Mouse (Mus musculus): ENCODE data around the gene Lpar6. TPM values are rescaled to one million over a fixed set of nuclear protein-coding genes. Genes with fewer than 3 reads are reported as not detected.

Gene Lpar6
- total and polyA plus RNA-seq, 3 experiments = 0.05 to 4.5 (median 2.0) TPM

DNA sequence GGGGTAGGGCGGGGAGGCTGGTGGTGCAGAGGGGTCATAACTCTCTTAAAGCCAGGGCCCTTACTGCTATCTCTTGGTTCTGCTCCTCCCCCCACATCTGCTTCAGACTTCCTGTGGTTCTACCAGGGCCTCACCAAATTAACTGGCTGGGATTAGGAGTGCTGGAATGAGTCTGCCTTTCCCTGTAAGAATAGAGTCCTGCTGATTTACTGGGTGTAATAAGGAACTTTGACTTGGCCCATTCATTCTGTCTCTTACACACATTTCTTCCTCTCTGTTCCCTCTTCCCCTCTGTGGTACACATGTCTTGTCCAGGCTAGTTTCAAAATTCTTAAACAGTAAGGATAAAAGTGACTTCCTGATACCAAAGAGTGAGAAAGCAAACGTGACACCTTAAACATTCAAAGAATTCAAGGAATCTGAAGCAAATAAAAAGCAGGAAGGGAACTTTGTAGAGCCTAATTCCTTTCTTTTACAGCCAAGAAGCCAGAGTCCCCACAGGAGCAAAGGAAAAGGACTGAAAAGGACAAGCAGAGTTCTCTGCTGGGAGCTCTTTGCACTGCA, 3.1 kb upstream of the Lpar6 start:
- ATAC-seq (ENCODE audit: extremely low read depth, insufficient number of reproducible peaks, low FRiP score, poor library complexity, severe bottlenecking) (no peak), DNase-seq (ENCODE audit: low spot score) (no peak)
- Histone ChIP-seq H3K27me3 (ENCODE audit: insufficient read depth, low read length) (no peaks in the 10 kb centered on the region), H3K9me3 (replicated peaks) (no peaks in the 10 kb centered on the region), H3K36me3 (replicated peaks) (peaks cover 42% of the 10 kb centered on the region), H3K4me1 (ENCODE audit: insufficient read depth, low read depth, low read length) (peaks cover 26% of the 10 kb centered on the region), H3K4me3 (ENCODE audit: low read depth, low read length) (no peak overlapping the region)
- no peak for TF ChIP-seq CTCF (IDR thresholded peaks at IDR 0.05; ENCODE audit: low read depth, low read length)
- no peak for TF ChIP-seq POLR2AphosphoS5 (IDR thresholded peaks at IDR 0.05; ENCODE audit: insufficient replicate concordance, low read depth, low read length)
- TF ChIP-seq GATA2 (IDR thresholded peaks at IDR 0.05; ENCODE audit: borderline replicate concordance, low read depth, low read length) = no peak
- TF ChIP-seq TAL1 (conservative IDR thresholded peaks at IDR 0.05; ENCODE audit: low read depth, low read length) = no peak
- no peak for TF ChIP-seq GATA1 (IDR thresholded peaks at IDR 0.05; ENCODE audit: borderline replicate concordance, low read length)

DNA sequence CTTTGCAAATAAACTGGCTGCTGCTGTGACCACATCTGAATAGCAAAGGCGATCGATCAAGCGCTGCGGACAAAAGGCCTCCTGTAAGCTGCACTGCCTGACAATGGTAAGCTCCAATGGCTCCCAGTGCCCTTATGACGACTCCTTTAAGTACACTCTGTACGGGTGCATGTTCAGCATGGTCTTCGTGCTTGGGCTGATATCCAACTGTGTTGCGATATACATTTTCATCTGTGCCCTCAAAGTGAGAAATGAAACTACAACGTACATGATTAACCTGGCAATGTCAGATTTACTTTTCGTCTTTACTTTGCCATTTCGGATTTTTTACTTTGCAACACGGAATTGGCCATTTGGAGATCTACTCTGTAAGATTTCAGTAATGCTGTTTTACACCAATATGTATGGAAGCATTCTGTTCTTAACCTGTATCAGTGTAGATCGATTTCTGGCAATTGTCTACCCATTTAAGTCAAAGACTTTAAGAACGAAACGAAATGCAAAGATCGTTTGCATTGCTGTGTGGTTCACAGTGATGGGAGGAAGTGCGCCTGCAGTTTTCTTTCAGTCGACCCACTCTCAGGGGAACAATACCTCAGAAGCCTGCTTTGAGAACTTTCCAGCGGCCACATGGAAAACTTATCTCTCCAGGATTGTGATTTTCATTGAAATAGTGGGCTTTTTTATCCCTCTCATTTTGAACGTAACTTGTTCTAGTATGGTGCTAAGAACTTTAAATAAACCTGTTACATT, 979 bp downstream of the Lpar6 start:
- Histone ChIP-seq H3K4me3 (ENCODE audit: low read depth, low read length) (peak overlapping the region; percentile 68), H3K4me1 (ENCODE audit: insufficient read depth, low read depth, low read length) (peaks cover 26% of the 10 kb centered on the region), H3K27me3 (ENCODE audit: insufficient read depth, low read length) (no peaks in the 10 kb centered on the region), H3K36me3 (replicated peaks) (peaks cover 27% of the 10 kb centered on the region), H3K9me3 (replicated peaks) (no peaks in the 10 kb centered on the region)
- ATAC-seq (ENCODE audit: extremely low read depth, insufficient number of reproducible peaks, low FRiP score, poor library complexity, severe bottlenecking) (0 out of 2 replicates have a peak, but pooled peaks have one; percentile 50), DNase-seq (ENCODE audit: low spot score) (no peak)
- no peak for TF ChIP-seq POLR2AphosphoS5 (IDR thresholded peaks at IDR 0.05; ENCODE audit: insufficient replicate concordance, low read depth, low read length)
- TF ChIP-seq TAL1 (conservative IDR thresholded peaks at IDR 0.05; ENCODE audit: low read depth, low read length) = no peak
- TF ChIP-seq GATA2 (IDR thresholded peaks at IDR 0.05; ENCODE audit: borderline replicate concordance, low read depth, low read length) = no peak
- no peak for TF ChIP-seq GATA1 (IDR thresholded peaks at IDR 0.05; ENCODE audit: borderline replicate concordance, low read length)
- TF ChIP-seq CTCF (IDR thresholded peaks at IDR 0.05; ENCODE audit: low read depth, low read length) = no peak

DNA sequence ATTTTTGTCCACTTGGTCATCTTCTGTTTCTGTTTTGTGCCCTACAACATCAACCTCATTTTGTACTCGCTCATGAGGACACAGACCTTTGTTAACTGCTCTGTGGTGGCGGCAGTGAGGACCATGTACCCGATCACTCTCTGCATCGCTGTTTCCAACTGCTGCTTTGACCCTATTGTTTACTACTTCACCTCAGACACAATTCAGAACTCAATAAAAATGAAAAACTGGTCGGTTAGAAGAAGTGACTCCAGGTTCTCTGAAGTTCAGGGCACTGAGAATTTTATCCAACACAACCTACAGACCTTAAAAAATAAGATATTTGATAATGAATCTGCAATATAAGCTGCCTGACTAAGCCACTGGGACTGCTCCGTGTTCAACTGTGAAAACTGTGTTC, 1.6 kb downstream of the Lpar6 start:
- no peak; the same call in 1 of the 2 replicates for ATAC-seq (ENCODE audit: extremely low read depth, insufficient number of reproducible peaks, low FRiP score, poor library complexity, severe bottlenecking)
- DNase-seq (ENCODE audit: low spot score) = no peak

DNA sequence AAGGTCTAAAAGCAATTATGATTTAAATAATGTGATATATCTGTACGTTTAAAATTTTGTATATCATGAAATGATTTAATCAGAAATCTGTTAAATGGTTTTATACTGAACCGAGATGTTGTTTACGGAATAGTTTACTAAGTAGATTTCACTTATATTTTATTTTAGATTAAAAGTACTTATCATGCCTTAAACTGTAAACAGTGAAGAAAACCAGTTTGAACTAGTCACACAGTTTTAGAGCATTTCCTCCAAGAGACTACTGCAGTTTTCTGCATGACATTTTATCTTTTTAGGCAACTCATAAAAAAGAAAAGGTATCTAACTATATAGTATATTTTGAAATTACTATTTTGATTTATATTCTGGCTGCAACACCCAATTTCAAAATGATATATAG, 2.2 kb downstream of the Lpar6 start:
- ATAC-seq (ENCODE audit: extremely low read depth, insufficient number of reproducible peaks, low FRiP score, poor library complexity, severe bottlenecking) = no peak
- Histone ChIP-seq H3K4me3 (ENCODE audit: low read depth, low read length) (no peak overlapping the region), H3K9me3 (replicated peaks) (no peaks in the 10 kb centered on the region), H3K4me1 (ENCODE audit: insufficient read depth, low read depth, low read length) (peaks cover 17% of the 10 kb centered on the region), H3K36me3 (replicated peaks) (peaks cover 30% of the 10 kb centered on the region), H3K27me3 (ENCODE audit: insufficient read depth, low read length) (no peaks in the 10 kb centered on the region)
- TF ChIP-seq GATA2 (IDR thresholded peaks at IDR 0.05; ENCODE audit: borderline replicate concordance, low read depth, low read length) (no peak), POLR2AphosphoS5 (IDR thresholded peaks at IDR 0.05; ENCODE audit: insufficient replicate concordance, low read depth, low read length) (no peak), TAL1 (conservative IDR thresholded peaks at IDR 0.05; ENCODE audit: low read depth, low read length) (no peak), GATA1 (IDR thresholded peaks at IDR 0.05; ENCODE audit: borderline replicate concordance, low read length) (no peak), CTCF (IDR thresholded peaks at IDR 0.05; ENCODE audit: low read depth, low read length) (no peak)
- no peak for DNase-seq (ENCODE audit: low spot score)

More for the DNA sequence above, 1.6 kb downstream of the Lpar6 start:
- Histone ChIP-seq H3K4me3 (ENCODE audit: low read depth, low read length) (peak overlapping the region; percentile 68), H3K27me3 (ENCODE audit: insufficient read depth, low read length) (no peaks in the 10 kb centered on the region), H3K9me3 (replicated peaks) (no peaks in the 10 kb centered on the region), H3K4me1 (ENCODE audit: insufficient read depth, low read depth, low read length) (peaks cover 22% of the 10 kb centered on the region), H3K36me3 (replicated peaks) (peaks cover 30% of the 10 kb centered on the region)
- TF ChIP-seq CTCF (IDR thresholded peaks at IDR 0.05; ENCODE audit: low read depth, low read length) = no peak
- no peak for TF ChIP-seq POLR2AphosphoS5 (IDR thresholded peaks at IDR 0.05; ENCODE audit: insufficient replicate concordance, low read depth, low read length)
- TF ChIP-seq GATA1 (IDR thresholded peaks at IDR 0.05; ENCODE audit: borderline replicate concordance, low read length) = no peak
- TF ChIP-seq TAL1 (conservative IDR thresholded peaks at IDR 0.05; ENCODE audit: low read depth, low read length) = no peak
- TF ChIP-seq GATA2 (IDR thresholded peaks at IDR 0.05; ENCODE audit: borderline replicate concordance, low read depth, low read length) = no peak

DNA sequence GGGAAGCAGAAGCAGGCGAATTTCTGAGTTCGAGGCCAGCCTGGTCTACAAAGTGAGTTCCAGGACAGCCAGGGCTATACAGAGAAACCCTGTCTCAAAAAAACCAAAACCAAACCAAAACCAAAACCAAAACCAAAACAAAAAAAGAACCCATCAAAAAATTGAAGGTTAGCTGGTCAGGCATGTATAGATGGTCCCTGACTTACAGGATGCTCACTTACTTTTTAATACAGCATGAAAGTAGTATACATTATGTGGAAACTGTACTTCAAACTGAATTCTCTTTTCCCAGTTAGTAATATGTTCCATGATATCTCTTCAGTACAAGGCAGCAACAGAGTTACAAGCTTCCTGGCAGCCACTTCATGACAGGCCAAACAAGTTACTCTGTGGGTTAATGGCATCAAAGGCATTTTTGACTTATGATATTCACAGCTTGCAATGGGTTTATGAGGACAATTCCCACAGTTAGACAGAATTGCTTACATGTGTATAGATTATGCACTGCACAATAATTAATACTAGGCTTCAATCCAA, 6.4 kb downstream of the Lpar6 start:
- no peaks in the 10 kb centered on the region for H3K9me3 ChIP-seq (replicated peaks)
- H3K4me3 ChIP-seq (ENCODE audit: low read depth, low read length) = no peak overlapping the region
- H3K4me1 ChIP-seq (ENCODE audit: insufficient read depth, low read depth, low read length) = peaks cover 3% of the 10 kb centered on the region; the same call in 1 of the 2 replicates
- peaks cover 51% of the 10 kb centered on the region for H3K36me3 ChIP-seq (replicated peaks)
- H3K27me3 ChIP-seq (ENCODE audit: insufficient read depth, low read length) = no peaks in the 10 kb centered on the region
- TF ChIP-seq POLR2AphosphoS5 (IDR thresholded peaks at IDR 0.05; ENCODE audit: insufficient replicate concordance, low read depth, low read length) = no peak
- TF ChIP-seq GATA2 (IDR thresholded peaks at IDR 0.05; ENCODE audit: borderline replicate concordance, low read depth, low read length) = no peak
- no peak for TF ChIP-seq GATA1 (IDR thresholded peaks at IDR 0.05; ENCODE audit: borderline replicate concordance, low read length)
- TF ChIP-seq CTCF (IDR thresholded peaks at IDR 0.05; ENCODE audit: low read depth, low read length) = no peak
- TF ChIP-seq TAL1 (conservative IDR thresholded peaks at IDR 0.05; ENCODE audit: low read depth, low read length) = no peak
- DNase-seq (ENCODE audit: low spot score) (no peak), ATAC-seq (ENCODE audit: extremely low read depth, insufficient number of reproducible peaks, low FRiP score, poor library complexity, severe bottlenecking) (no peak)

DNA sequence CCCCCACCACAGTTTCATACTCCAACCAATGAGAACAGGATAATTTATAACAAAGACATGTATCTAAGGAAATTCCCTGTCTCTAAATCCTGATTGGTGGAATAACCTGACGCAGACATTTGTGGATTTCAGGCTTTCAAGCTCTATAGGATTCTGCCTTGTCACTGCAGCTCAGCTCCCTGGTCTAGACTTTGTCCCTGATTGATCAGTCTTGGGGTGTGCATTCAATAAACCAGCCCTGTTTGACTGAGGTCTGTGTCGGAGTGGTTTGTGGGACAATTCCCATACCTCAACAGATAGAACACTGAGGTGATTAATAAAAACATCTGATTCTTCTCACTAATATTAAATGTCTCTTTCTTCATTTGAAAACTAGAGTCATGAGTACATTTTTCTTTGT, 12.4 kb downstream of the Lpar6 start:
- no peak for ATAC-seq (ENCODE audit: extremely low read depth, insufficient number of reproducible peaks, low FRiP score, poor library complexity, severe bottlenecking)
- Histone ChIP-seq H3K9me3 (replicated peaks) (no peaks in the 10 kb centered on the region), H3K27me3 (ENCODE audit: insufficient read depth, low read length) (no peaks in the 10 kb centered on the region), H3K36me3 (replicated peaks) (peaks cover 78% of the 10 kb centered on the region), H3K4me1 (ENCODE audit: insufficient read depth, low read depth, low read length) (no peaks in the 10 kb centered on the region), H3K4me3 (ENCODE audit: low read depth, low read length) (no peak overlapping the region)
- TF ChIP-seq TAL1 (conservative IDR thresholded peaks at IDR 0.05; ENCODE audit: low read depth, low read length) (no peak), CTCF (IDR thresholded peaks at IDR 0.05; ENCODE audit: low read depth, low read length) (no peak)
- DNase-seq (ENCODE audit: low spot score) = no peak
